Mouse (Mus musculus): ENCODE results near the gene Plcb4.

The Plcb4 gene

GRCm38 (mm10) chr2:135658486-135659390 lies at the start of gene Plcb4:
TSS of gene Plcb4 (plus strand) at chr2:135659011.
- DNase-seq (ENCODE audit: low spot score in 2 of 2): peak; percentile 74 to 87

GRCm38 (mm10) chr2:135614651-135615261 lies 44.1 kb upstream of the Plcb4 start:
- DNase-seq (ENCODE audit: low spot score in 2 of 2): no peak

DNA sequence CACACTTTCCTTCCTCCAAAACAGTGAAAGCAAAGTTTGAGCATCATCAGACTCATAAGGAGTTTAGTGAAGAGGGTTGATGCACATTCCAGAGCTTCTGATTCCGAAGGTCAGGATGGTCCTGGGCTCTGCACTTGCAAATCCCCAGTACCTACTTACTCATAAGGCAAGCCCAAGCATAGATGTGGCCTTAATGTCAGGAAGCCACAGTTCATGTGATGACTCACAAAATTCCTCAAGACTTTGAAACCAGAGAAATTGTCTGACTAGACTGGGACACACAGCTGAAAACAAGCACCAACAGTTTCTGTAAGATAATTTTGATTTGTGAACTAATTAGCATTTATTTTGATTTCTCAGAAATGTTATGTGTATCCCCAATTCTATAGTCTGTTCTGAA lies 42.7 kb upstream of the Plcb4 start:
- DNase-seq (ENCODE audit: low spot score in 2 of 2): no peak

DNA sequence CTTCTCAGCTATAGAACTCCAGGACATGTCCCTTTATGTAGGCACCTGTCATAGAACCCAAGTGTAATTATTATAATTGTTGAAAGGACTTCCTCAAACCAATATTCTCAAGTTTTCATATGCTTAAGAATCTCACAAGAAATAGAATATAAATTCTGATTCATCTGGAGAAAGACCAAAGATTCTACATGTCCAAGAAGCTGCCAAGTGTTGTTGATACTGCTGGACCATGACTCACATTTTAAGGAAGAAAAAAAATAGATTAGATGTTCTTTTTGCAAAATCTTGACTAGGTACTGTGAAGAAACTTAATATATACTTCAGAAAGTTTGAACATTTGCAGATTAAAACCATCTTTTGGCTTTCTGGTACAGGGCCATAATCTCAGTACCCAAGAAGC lies 40.3 kb upstream of the Plcb4 start:
- DNase-seq (ENCODE audit: low spot score in 2 of 2): no peak

DNA sequence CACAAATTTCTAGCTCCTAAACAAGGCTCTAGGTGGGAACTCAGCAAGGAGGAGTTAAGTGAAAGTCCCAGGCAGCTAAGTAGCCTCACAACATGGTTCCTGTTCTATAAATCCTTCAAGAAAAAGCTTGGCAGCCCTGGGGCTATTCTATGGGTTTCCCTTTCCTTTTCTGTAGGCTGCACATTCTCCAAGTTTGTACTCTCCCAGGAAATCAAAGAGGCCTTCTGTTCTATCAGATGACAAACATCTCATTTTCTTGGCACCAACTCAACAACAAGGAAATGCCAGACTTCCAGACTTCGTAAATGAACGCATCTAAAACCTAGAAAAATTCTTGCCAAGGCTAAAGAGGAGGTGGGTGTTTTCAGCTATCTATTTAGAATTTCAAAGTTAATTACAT lies 38.9 kb upstream of the Plcb4 start:
- DNase-seq (ENCODE audit: low spot score in 2 of 2): no peak

DNA sequence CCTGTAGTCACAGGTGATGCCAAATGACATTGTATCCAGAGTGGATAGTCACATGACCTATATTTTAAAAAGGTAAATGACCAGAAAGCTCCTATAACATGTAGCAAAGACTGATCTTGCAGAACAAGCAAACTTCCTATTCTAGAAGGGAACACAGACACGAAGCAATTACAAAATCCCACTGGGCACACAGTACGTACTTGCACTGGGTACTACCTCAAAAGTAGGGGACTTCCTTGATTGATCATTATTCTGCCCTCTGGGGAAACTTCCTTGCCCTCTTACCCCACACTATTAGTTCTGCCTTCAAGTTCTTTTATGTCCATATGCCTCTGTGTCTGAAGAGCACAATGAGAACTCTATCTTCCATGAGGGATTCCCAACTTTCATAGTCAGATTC lies 31.0 kb upstream of the Plcb4 start:
- DNase-seq (ENCODE audit: low spot score in 2 of 2): no peak

DNA sequence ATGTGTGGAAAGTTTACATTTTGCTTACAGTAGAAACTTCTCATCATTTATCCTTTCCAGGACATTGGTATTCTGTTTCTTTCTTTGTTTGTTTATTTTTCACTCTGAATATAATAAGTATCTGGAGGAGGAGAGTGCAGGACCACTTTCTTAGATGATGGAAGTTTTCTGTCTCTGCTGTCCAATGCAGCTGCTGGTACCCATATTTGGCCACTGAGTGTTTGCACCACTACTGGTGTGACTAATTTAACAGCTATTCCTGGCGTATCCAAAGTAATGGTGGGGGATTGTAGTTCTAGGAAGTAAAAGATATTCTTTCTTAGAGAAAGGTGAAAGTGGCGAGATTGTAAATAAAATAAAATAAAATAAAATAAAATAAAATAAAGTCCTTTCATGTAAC lies 21.6 kb upstream of the Plcb4 start:
- DNase-seq (ENCODE audit: low spot score in 2 of 2): no peak

DNA sequence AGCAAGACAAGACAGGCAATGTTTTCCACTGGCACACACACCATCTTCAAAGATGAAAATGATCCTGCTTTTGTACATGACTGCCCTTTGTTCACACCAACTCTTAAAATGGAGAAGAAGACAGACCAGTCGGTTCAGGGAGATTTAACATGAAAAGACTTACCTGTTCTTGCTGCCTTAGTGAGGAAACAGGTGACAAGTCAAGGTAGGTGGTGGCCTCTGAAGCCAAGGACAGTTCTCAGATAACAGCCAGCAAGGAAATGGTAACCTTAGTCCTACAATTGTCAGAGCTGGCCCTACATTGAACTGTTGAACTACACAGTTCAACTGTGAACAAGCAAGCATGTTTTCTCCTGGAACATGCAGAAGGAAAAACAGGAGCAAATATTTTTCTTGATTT lies 17.8 kb upstream of the Plcb4 start:
- DNase-seq (ENCODE audit: low spot score in 2 of 2): no peak

- no peak for DNase-seq (ENCODE audit: low spot score in 2 of 2)
Measured at GRCm38 (mm10) chr2:135641636-135642035, 17.2 kb upstream of the Plcb4 start.

DNA sequence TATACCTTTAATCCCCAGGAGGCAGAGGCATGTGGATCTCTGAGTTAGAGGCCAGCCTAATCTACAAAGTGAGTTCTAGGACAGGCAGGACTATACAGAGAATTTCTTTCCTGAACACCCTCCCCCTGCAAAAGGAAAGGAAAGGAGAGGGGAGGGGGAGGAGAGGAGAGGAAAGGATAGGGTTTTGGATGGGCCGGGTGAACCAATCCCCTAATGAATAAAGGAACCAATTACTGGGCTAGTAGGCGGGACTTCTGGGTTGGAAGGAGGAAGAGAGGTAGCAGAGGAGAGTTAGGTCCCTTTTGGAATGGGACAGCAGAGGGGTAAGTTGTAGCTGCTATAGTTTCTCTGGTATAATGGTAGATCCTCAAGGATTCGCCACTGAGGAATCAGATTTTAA lies 12.6 kb upstream of the Plcb4 start:
- no peak for DNase-seq (ENCODE audit: low spot score in 2 of 2)

DNA sequence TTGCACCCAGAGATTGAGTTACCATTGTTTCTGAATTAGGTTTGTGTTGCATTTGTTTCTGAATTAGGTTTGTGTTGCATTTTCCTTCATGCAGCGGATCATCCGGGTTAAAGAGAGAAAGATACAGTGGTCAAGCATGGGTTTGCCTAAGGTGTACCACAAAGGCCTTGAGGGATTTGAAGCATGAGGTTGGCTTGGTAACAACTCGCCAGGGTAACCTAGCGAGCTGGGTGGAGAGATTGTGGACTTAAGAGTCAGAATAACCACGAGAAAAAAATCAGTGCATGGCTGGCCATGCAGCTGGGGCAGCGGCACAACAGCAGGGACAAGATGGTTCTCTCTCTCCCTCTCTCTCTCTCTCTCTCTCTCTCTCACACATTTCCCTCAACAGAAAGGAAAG lies 12.2 kb upstream of the Plcb4 start:
- no peak for DNase-seq (ENCODE audit: low spot score in 2 of 2)

- DNase-seq (ENCODE audit: low spot score in 2 of 2): no peak
Measured at GRCm38 (mm10) chr2:135647985-135648384, 10.8 kb upstream of the Plcb4 start.

- DNase-seq (ENCODE audit: low spot score in 2 of 2): no peak
Measured at GRCm38 (mm10) chr2:135650885-135651284, 7.9 kb upstream of the Plcb4 start.

- DNase-seq (ENCODE audit: low spot score in 2 of 2): no peak
Measured at GRCm38 (mm10) chr2:135652040-135652439, 6.8 kb upstream of the Plcb4 start.

- no peak for DNase-seq (ENCODE audit: low spot score in 2 of 2)
Measured at GRCm38 (mm10) chr2:135652451-135652850, 6.4 kb upstream of the Plcb4 start.

DNA sequence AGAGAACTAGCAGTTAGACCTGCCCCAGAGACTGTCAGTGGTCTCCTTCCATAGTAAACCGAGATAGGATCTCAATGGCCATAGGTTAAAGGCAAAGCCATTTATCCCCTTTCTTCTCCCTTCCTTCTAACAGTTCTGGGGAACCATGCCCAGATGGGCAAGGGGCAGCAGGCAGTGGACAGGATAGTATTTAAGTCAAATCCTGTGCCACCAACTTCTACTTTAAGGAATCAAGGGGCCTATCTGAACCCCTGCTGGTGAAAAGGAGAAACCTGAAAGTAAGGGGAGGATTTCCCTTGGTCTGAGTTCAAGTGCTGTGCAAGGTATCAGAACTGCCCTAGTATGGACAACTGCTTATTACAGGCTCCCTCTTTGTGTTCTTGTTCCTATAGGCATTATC lies 2.9 kb upstream of the Plcb4 start:
- no peak for DNase-seq (ENCODE audit: low spot score in 2 of 2)

GRCm38 (mm10) chr2:135656586-135656985 lies 2.2 kb upstream of the Plcb4 start:
- DNase-seq (ENCODE audit: low spot score in 2 of 2): no peak

- DNase-seq (ENCODE audit: low spot score in 2 of 2): peak; percentile 41 to 77
Measured at GRCm38 (mm10) chr2:135659391-135660180, 775 bp downstream of the Plcb4 start.

GRCm38 (mm10) chr2:135660816-135661215 lies 2.0 kb downstream of the Plcb4 start:
- DNase-seq (ENCODE audit: low spot score in 2 of 2): no peak

DNA sequence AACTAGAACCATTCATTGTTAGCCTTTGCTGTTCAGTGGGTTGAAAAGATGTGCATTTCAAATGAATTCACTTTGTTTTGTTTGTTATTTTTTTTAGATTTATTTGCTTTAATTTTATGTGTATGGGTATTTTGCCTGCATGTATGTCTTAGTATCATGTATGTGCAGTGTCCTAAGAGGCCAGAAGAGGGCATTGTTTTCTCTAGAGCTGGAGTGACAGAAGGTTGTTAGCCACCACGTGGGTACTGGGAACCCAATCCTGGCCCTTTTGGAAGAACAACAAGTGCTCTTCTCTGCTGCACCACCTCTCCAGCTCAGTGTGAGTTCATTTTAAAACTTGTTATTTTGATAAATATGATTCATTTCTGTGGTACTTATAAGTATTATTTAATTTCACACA lies 5.0 kb downstream of the Plcb4 start:
- DNase-seq (ENCODE audit: low spot score in 2 of 2): no peak

DNA sequence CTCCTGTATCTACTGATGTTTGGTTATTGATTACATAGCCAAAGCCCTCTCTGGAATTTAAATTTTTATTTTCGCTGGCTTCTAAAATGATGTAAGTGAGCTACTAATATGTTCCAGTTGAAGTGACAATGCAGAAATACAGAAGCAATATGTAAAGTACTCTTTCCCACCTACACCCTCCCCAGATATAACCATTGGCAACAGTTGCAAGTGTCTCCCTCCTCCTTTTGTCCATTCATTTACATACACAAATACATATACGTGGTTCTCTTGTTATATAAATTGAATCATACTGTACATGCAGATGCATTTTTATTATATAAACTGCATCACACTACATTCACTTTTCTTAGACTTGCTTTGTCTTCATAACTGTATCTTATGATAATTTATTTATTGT lies 8.7 kb downstream of the Plcb4 start:
- no peak for DNase-seq (ENCODE audit: low spot score in 2 of 2)

DNA sequence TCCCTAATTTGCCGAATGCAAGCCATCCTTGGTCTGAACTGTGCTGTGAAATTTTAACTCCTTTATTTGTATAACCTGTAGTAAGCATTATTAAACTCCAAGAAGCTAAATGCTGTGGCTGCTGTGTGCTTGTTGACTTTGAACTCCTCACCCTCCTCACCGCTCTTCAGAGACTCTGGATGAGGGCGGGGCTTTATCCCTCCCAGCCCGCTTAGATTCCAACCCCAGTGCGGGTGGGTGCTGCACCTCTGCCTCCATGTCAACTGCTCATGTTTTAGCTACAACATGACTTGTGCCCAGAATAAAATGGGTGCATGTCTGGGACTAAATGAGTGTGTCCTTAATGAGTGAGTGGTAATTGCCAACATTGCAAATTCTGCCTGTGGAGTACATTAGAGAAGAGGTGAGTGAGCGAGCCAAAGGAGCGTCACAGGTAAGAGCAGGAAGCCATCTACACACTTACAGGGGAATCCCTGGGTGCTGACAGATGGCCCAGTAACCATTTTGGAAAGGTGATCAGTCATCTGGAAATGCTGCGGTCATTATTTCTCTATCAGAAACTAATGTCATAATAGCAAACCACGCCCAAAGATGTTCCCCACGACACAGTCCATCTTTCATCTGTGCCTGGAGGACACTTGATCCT lies 13.8 kb downstream of the Plcb4 start:
- DNase-seq (ENCODE audit: low spot score in 2 of 2): no peak
